Mouse (Mus musculus): ENCODE results near the gene Cog6. TPM values are rescaled to one million over a fixed set of nuclear protein-coding genes. Genes with fewer than 3 reads are reported as not detected.
A peak's percentile ranks its signal among the peaks of the same experiment; 100 is the strongest.

Gene Cog6
- polyA plus RNA-seq, 1 experiment from 2014 or later, result 52.0 TPM

GRCm38 (mm10) chr3:53038913-53039312 is 21.9 kb upstream of the Cog6 start:
- ATAC-seq (ENCODE audit: low FRiP score, low TSS enrichment), result no peak
- no peaks in the 10 kb centered on the region; the same call in 1 of the 2 replicates for H3K36me3 ChIP-seq (ENCODE audit: control insufficient read depth, insufficient read depth, low read length)
- 78% methylated on average over 5 of the region's 5 CpGs for WGBS
- no peaks in the 10 kb centered on the region for H3K9me3 ChIP-seq (ENCODE audit: control insufficient read depth, low read length)
- 0 out of 2 replicates have a peak, but pooled peaks cover 9% of the 10 kb centered on the region for H3K4me1 ChIP-seq (ENCODE audit: control insufficient read depth, insufficient read depth, low read length)
- no peak overlapping the region for H3K9ac ChIP-seq (ENCODE audit: low read depth, low read length)
- H3K4me2 ChIP-seq (replicated peaks; ENCODE audit: low read depth, low read length), result no peak overlapping the region
- no peak overlapping the region for H3K27ac ChIP-seq (ENCODE audit: low read depth, low read length)
- H3K4me3 ChIP-seq (ENCODE audit: low read length), result no peak overlapping the region
- H3K27me3 ChIP-seq (ENCODE audit: control insufficient read depth, insufficient read depth, low read length), result no peaks in the 10 kb centered on the region

DNA sequence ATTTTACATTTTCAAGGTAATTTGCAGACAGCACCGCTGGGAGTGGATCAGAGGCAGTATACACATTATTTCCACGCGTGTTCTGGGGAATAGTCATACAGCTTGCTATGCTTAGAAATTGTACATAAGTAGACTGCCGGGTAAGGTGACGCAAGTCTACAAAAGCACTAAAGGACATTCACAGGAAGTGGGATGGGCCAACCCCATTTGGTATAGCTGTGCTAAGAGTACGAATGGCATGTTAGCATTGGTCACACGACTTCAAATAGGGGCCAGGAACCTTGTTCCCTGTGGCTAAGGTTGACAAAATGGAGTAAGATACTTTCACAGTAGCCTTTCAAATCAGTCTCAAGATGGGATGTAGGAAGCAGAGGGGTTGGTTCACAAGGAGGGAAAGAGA is 19.9 kb upstream of the Cog6 start:
- Histone ChIP-seq H3K4me3 (ENCODE audit: low read length) (no peak overlapping the region), H3K4me2 (replicated peaks; ENCODE audit: low read depth, low read length) (no peak overlapping the region), H3K27me3 (ENCODE audit: control insufficient read depth, insufficient read depth, low read length) (no peaks in the 10 kb centered on the region), H3K36me3 (ENCODE audit: control insufficient read depth, insufficient read depth, low read length) (no peaks in the 10 kb centered on the region), H3K9me3 (ENCODE audit: control insufficient read depth, low read length) (no peaks in the 10 kb centered on the region), H3K9ac (ENCODE audit: low read depth, low read length) (no peak overlapping the region), H3K4me1 (ENCODE audit: control insufficient read depth, insufficient read depth, low read length) (0 out of 2 replicates have a peak, but pooled peaks cover 3% of the 10 kb centered on the region), H3K27ac (ENCODE audit: low read depth, low read length) (no peak overlapping the region)
- WGBS, result 76% methylated on average over 7 of the region's 7 CpGs
- no peak for ATAC-seq (ENCODE audit: low FRiP score, low TSS enrichment)

DNA sequence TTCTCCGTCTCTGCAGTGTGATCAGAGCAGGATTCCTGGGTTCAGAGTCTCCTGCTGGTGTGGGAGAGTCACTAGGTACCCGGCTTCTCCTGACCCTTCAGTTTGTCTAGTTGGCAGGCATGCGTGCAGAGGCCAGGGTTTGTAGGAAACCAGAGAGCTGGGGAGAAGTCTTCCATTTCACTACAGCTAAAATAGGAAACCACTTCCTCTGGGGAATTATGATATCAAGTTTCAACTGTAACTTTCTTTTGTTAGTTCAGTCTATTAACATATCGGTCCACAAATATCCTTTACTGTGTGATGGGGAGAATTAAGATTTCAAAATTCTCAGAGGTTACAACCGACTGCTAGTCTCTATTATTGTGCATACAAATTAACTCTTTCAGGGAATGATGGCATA is 19.0 kb upstream of the Cog6 start:
- WGBS, result 31% methylated on average over 5 of the region's 5 CpGs
- no peak for ATAC-seq (ENCODE audit: low FRiP score, low TSS enrichment)

GRCm38 (mm10) chr3:53033448-53033847 is 16.4 kb upstream of the Cog6 start:
- peak; percentile 64; the same call in 1 of the 2 replicates for ATAC-seq (ENCODE audit: low FRiP score, low TSS enrichment)
- 17% methylated on average over 3 of the region's 3 CpGs for WGBS

More for the DNA sequence above, 19.0 kb upstream of the Cog6 start:
- Histone ChIP-seq H3K9ac (ENCODE audit: low read depth, low read length) (no peak overlapping the region), H3K4me2 (replicated peaks; ENCODE audit: low read depth, low read length) (no peak overlapping the region), H3K36me3 (ENCODE audit: control insufficient read depth, insufficient read depth, low read length) (no peaks in the 10 kb centered on the region), H3K27me3 (ENCODE audit: control insufficient read depth, insufficient read depth, low read length) (no peaks in the 10 kb centered on the region), H3K4me1 (ENCODE audit: control insufficient read depth, insufficient read depth, low read length) (0 out of 2 replicates have a peak, but pooled peaks cover 3% of the 10 kb centered on the region), H3K27ac (ENCODE audit: low read depth, low read length) (no peak overlapping the region), H3K4me3 (ENCODE audit: low read length) (no peak overlapping the region), H3K9me3 (ENCODE audit: control insufficient read depth, low read length) (no peaks in the 10 kb centered on the region)

GRCm38 (mm10) chr3:53032432-53032831 is 15.4 kb upstream of the Cog6 start:
- Histone ChIP-seq H3K9me3 (ENCODE audit: control insufficient read depth, low read length) (no peaks in the 10 kb centered on the region), H3K27ac (ENCODE audit: low read depth, low read length) (no peak overlapping the region), H3K4me3 (ENCODE audit: low read length) (no peak overlapping the region), H3K4me2 (replicated peaks; ENCODE audit: low read depth, low read length) (no peak overlapping the region), H3K4me1 (ENCODE audit: control insufficient read depth, insufficient read depth, low read length) (no peaks in the 10 kb centered on the region), H3K27me3 (ENCODE audit: control insufficient read depth, insufficient read depth, low read length) (no peaks in the 10 kb centered on the region), H3K9ac (ENCODE audit: low read depth, low read length) (no peak overlapping the region), H3K36me3 (ENCODE audit: control insufficient read depth, insufficient read depth, low read length) (no peaks in the 10 kb centered on the region)
- no peak for ATAC-seq (ENCODE audit: low FRiP score, low TSS enrichment)
- 68% methylated on average over 5 of the region's 5 CpGs for WGBS

More at GRCm38 (mm10) chr3:53033448-53033847, 16.4 kb upstream of the Cog6 start:
- Histone ChIP-seq H3K36me3 (ENCODE audit: control insufficient read depth, insufficient read depth, low read length) (no peaks in the 10 kb centered on the region), H3K4me3 (ENCODE audit: low read length) (no peak overlapping the region), H3K27me3 (ENCODE audit: control insufficient read depth, insufficient read depth, low read length) (no peaks in the 10 kb centered on the region), H3K4me1 (ENCODE audit: control insufficient read depth, insufficient read depth, low read length) (no peaks in the 10 kb centered on the region), H3K4me2 (replicated peaks; ENCODE audit: low read depth, low read length) (no peak overlapping the region), H3K27ac (ENCODE audit: low read depth, low read length) (no peak overlapping the region), H3K9ac (ENCODE audit: low read depth, low read length) (no peak overlapping the region), H3K9me3 (ENCODE audit: control insufficient read depth, low read length) (no peaks in the 10 kb centered on the region)

GRCm38 (mm10) chr3:53031586-53031985 is 14.5 kb upstream of the Cog6 start:
- WGBS, result 41% methylated on average over 6 of the region's 6 CpGs
- no peaks in the 10 kb centered on the region for H3K9me3 ChIP-seq (ENCODE audit: control insufficient read depth, low read length)
- H3K27ac ChIP-seq (ENCODE audit: low read depth, low read length), result no peak overlapping the region
- ATAC-seq (ENCODE audit: low FRiP score, low TSS enrichment), result no peak
- no peaks in the 10 kb centered on the region for H3K36me3 ChIP-seq (ENCODE audit: control insufficient read depth, insufficient read depth, low read length)
- no peaks in the 10 kb centered on the region for H3K4me1 ChIP-seq (ENCODE audit: control insufficient read depth, insufficient read depth, low read length)
- H3K9ac ChIP-seq (ENCODE audit: low read depth, low read length), result no peak overlapping the region
- H3K27me3 ChIP-seq (ENCODE audit: control insufficient read depth, insufficient read depth, low read length), result no peaks in the 10 kb centered on the region
- H3K4me2 ChIP-seq (replicated peaks; ENCODE audit: low read depth, low read length), result no peak overlapping the region
- no peak overlapping the region for H3K4me3 ChIP-seq (ENCODE audit: low read length)

DNA sequence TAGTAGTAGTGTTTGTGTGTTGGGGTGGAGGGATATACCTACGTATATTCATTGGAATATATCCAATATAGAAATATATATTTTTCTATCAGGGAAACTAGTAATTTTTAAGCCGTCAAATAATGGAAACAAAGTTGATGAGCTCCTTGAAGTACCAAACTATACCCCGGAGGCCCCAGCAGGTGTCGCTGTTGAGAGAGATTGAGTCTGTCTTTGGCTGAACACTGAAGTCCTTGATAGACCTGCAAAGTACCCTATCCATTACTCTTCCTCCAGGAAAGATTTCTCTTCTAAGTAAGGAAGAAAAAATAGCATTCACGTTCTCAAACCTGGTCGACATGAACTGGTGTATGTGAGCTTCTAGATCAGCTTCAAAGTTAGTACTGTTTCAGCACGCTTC is 12.0 kb upstream of the Cog6 start:
- H3K27me3 ChIP-seq (ENCODE audit: control insufficient read depth, insufficient read depth, low read length), result no peaks in the 10 kb centered on the region
- no peak for ATAC-seq (ENCODE audit: low FRiP score, low TSS enrichment)
- no peak overlapping the region for H3K4me3 ChIP-seq (ENCODE audit: low read length)
- H3K4me1 ChIP-seq (ENCODE audit: control insufficient read depth, insufficient read depth, low read length), result no peaks in the 10 kb centered on the region
- no peak overlapping the region for H3K4me2 ChIP-seq (replicated peaks; ENCODE audit: low read depth, low read length)
- H3K36me3 ChIP-seq (ENCODE audit: control insufficient read depth, insufficient read depth, low read length), result no peaks in the 10 kb centered on the region
- no peaks in the 10 kb centered on the region for H3K9me3 ChIP-seq (ENCODE audit: control insufficient read depth, low read length)
- H3K9ac ChIP-seq (ENCODE audit: low read depth, low read length), result no peak overlapping the region
- H3K27ac ChIP-seq (ENCODE audit: low read depth, low read length), result no peak overlapping the region
- 22% methylated on average over 7 of the region's 7 CpGs for WGBS

- H3K4me1 ChIP-seq (ENCODE audit: control insufficient read depth, insufficient read depth, low read length), result no peaks in the 10 kb centered on the region
- WGBS, result 82% methylated on average over 4 of the region's 4 CpGs
- no peak overlapping the region for H3K27ac ChIP-seq (ENCODE audit: low read depth, low read length)
- no peak overlapping the region for H3K9ac ChIP-seq (ENCODE audit: low read depth, low read length)
- no peak overlapping the region for H3K4me2 ChIP-seq (replicated peaks; ENCODE audit: low read depth, low read length)
- no peaks in the 10 kb centered on the region for H3K9me3 ChIP-seq (ENCODE audit: control insufficient read depth, low read length)
- no peaks in the 10 kb centered on the region for H3K27me3 ChIP-seq (ENCODE audit: control insufficient read depth, insufficient read depth, low read length)
- no peak for ATAC-seq (ENCODE audit: low FRiP score, low TSS enrichment)
- H3K4me3 ChIP-seq (ENCODE audit: low read length), result no peak overlapping the region
- no peaks in the 10 kb centered on the region for H3K36me3 ChIP-seq (ENCODE audit: control insufficient read depth, insufficient read depth, low read length)
Observed at GRCm38 (mm10) chr3:53027333-53027732, 10.3 kb upstream of the Cog6 start.

DNA sequence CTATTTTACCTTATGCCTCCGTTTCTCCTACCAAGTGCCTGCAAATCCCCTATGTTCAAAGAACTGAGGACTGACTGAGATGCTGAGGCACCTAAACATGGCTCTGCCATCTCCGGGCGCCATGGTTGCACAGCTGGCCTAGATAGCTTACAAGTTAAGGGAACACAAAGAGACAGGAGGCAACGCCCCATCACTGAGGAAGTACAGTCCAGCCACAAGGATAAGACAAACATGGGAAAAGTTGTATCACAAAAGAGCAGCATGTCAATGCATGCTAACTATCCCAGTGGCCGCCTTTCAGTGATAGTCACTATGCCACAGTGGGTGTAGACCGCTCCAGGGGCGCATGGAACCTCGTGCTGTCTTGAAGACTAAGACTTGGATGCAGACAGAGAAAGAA is 9.6 kb downstream of the Cog6 start:
- Histone ChIP-seq H3K27me3 (ENCODE audit: control insufficient read depth, insufficient read depth, low read length) (no peaks in the 10 kb centered on the region), H3K4me2 (replicated peaks; ENCODE audit: low read depth, low read length) (no peak overlapping the region), H3K9ac (ENCODE audit: low read depth, low read length) (no peak overlapping the region), H3K4me3 (ENCODE audit: low read length) (no peak overlapping the region), H3K9me3 (ENCODE audit: control insufficient read depth, low read length) (no peaks in the 10 kb centered on the region), H3K27ac (ENCODE audit: low read depth, low read length) (no peak overlapping the region), H3K4me1 (ENCODE audit: control insufficient read depth, insufficient read depth, low read length) (no peaks in the 10 kb centered on the region), H3K36me3 (ENCODE audit: control insufficient read depth, insufficient read depth, low read length) (peaks cover 42% of the 10 kb centered on the region)
- 94% methylated on average over 8 of the region's 8 CpGs for WGBS
- ATAC-seq (ENCODE audit: low FRiP score, low TSS enrichment), result no peak
